Mouse (Mus musculus) liver, adult 2 months (tissue): ENCODE results near the gene Bbx. TPM values are rescaled to one million over a fixed set of nuclear protein-coding genes. Genes with fewer than 3 reads are reported as not detected.
A peak's percentile ranks its signal among the peaks of the same experiment; 100 is the strongest.

Source experiments
- DNase-seq: peaks from one replicate; pipeline ENCODE4 v3.0.0-alpha.2; 2011; ENCODE audit warnings: low read depth, low spot score; ENCODE audit errors: extremely low read depth
- H3K27ac ChIP-seq: fragments of 200-500 bp; replicated peaks from 2 replicates; pipeline ENCODE4 v1.5.1; 2012; ENCODE audit warnings: low read depth, mild to moderate bottlenecking, control low read depth, inconsistent platforms, low read length; ENCODE audit not compliant: insufficient read depth
- H3K27me3 ChIP-seq: fragments of 200-500 bp; 2 replicates; pipeline ENCODE4 v1.6.1; 2012; ENCODE audit warnings: mild to moderate bottlenecking, moderate library complexity, low read length, inconsistent platforms; ENCODE audit not compliant: control insufficient read depth, insufficient read depth
- H3K36me3 ChIP-seq: fragments of 200-500 bp; 2 replicates; pipeline ENCODE4 v1.6.1; 2012; ENCODE audit warnings: low read length, inconsistent platforms; ENCODE audit not compliant: control insufficient read depth, insufficient read depth
- H3K4me1 ChIP-seq: fragments of 200-500 bp; 2 replicates; pipeline ENCODE4 v1.6.1; 2011; ENCODE audit warnings: low read length; ENCODE audit not compliant: control insufficient read depth, insufficient read depth
- H3K4me3 ChIP-seq: fragments of 200-500 bp; 2 replicates; pipeline ENCODE4 v1.5.1; 2011; ENCODE audit warnings: low read depth, mild to moderate bottlenecking, control low read depth, low read length, moderate library complexity; ENCODE audit not compliant: insufficient read depth
- H3K79me2 ChIP-seq: fragments of 200-500 bp; 2 replicates; pipeline ENCODE4 v1.6.1; 2012; ENCODE audit warnings: inconsistent platforms, mild to moderate bottlenecking, low read length, moderate library complexity; ENCODE audit not compliant: control insufficient read depth, insufficient read depth
- H3K9ac ChIP-seq: fragments of 200-500 bp; 2 replicates; pipeline ENCODE4 v1.6.1; 2012; ENCODE audit warnings: low read depth, mild to moderate bottlenecking, control low read depth, inconsistent platforms, low read length
- CTCF ChIP-seq: fragments of 200-500 bp; IDR thresholded peaks from 2 replicates; pipeline ENCODE4 v1.5.1; 2011; ENCODE audit warnings: low read depth, low read length, control low read depth
- POLR2A ChIP-seq: fragments of 200-500 bp; IDR thresholded peaks from 2 replicates; pipeline ENCODE4 v1.6.1; 2011; ENCODE audit warnings: low read length, control low read depth; ENCODE audit not compliant: insufficient read depth; ENCODE audit errors: extremely low read depth
- WGBS: fragments of 180-500 bp; shearing (Covaris S2); methylation state at CpG from one replicate; pipeline ENCODE4 v1.1.7; 2018; 5-methylcytosine and 5-hydroxymethylcytosine counted together
- polyA plus RNA-seq: library from polyadenylated mRNA; depleted of rRNA; stranded (reverse); fragments of >200 nt; gene quantifications from 2 replicates; pipeline ENCODE4 v1.2.3, GENCODE M21; 2012
- total RNA-seq: library from RNA; depleted of rRNA; stranded (reverse); fragments of >200 nt; gene quantifications from 2 replicates; pipeline ENCODE4 v1.2.3, GENCODE M21; 2014

The Bbx gene
- total and polyA plus RNA-seq, 2 experiments = 2.0 to 9.7 TPM

GRCm38 (mm10) chr16:50363443-50364188, 68.6 kb downstream of the Bbx start:
- no peak overlapping the region for H3K27ac ChIP-seq
- no peaks in the 10 kb centered on the region for H3K79me2 ChIP-seq
- TF ChIP-seq CTCF = no peak
- TF ChIP-seq POLR2A = no peak
- peak overlapping the region; percentile 44 for H3K9ac ChIP-seq
- WGBS = 25% methylated on average over 17 of the region's 17 CpGs
- H3K27me3 ChIP-seq = no peaks in the 10 kb centered on the region
- peaks cover 8% of the 10 kb centered on the region for H3K4me1 ChIP-seq
- no peak for DNase-seq
- no peaks in the 10 kb centered on the region for H3K36me3 ChIP-seq
- peak overlapping the region; percentile 51 for H3K4me3 ChIP-seq

DNA sequence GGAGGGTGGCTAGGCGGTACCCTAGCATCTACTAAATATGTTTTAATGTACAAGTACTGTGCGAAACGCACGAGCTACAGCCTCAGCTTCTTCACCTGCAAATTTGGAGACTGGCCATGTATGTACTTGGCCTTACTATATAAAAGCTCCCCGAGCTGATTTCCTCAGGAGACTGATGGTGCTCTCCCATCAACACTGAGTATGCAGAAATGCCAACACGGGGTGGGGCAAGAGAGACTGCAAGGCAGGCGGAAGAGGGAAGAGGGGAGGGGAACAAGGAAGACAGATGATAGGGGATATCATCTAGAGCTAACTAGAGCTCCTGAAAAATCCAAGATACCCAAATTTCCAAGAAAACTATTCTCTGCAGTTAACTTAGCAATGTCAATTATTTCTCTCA, 71.6 kb downstream of the Bbx start:
- DNase-seq = no peak
- Histone ChIP-seq H3K9ac (no peak overlapping the region), H3K4me3 (no peak overlapping the region), H3K4me1 (peaks cover 8% of the 10 kb centered on the region), H3K27me3 (no peaks in the 10 kb centered on the region), H3K79me2 (no peaks in the 10 kb centered on the region), H3K36me3 (no peaks in the 10 kb centered on the region), H3K27ac (no peak overlapping the region)
- WGBS = 84% methylated on average over 7 of the region's 7 CpGs
- no peak for TF ChIP-seq POLR2A
- no peak for TF ChIP-seq CTCF

- Histone ChIP-seq H3K4me1 (no peaks in the 10 kb centered on the region), H3K79me2 (no peaks in the 10 kb centered on the region), H3K4me3 (no peak overlapping the region), H3K27me3 (no peaks in the 10 kb centered on the region), H3K9ac (no peak overlapping the region), H3K36me3 (no peaks in the 10 kb centered on the region), H3K27ac (no peak overlapping the region)
- TF ChIP-seq POLR2A = no peak
- TF ChIP-seq CTCF = no peak
- 96% methylated on average over 2 of the region's 2 CpGs for WGBS
- no peak for DNase-seq
Observed at GRCm38 (mm10) chr16:50329684-50330083, 102.5 kb downstream of the Bbx start.

- no peak overlapping the region for H3K4me3 ChIP-seq
- peaks cover 3% of the 10 kb centered on the region; the same call in 1 of the 2 replicates for H3K79me2 ChIP-seq
- H3K27ac ChIP-seq = no peak overlapping the region
- DNase-seq = no peak
- H3K4me1 ChIP-seq = no peaks in the 10 kb centered on the region
- H3K36me3 ChIP-seq = no peaks in the 10 kb centered on the region
- WGBS = 96% methylated on average over 2 of the region's 2 CpGs
- H3K27me3 ChIP-seq = no peaks in the 10 kb centered on the region
- no peak overlapping the region for H3K9ac ChIP-seq
- TF ChIP-seq CTCF (no peak), POLR2A (no peak)
Observed at GRCm38 (mm10) chr16:50324746-50325145, 107.4 kb downstream of the Bbx start.

GRCm38 (mm10) chr16:50324292-50324691, 107.9 kb downstream of the Bbx start:
- peaks cover 3% of the 10 kb centered on the region; the same call in 1 of the 2 replicates for H3K79me2 ChIP-seq
- no peak for TF ChIP-seq CTCF
- TF ChIP-seq POLR2A = no peak
- no peak overlapping the region for H3K27ac ChIP-seq
- H3K36me3 ChIP-seq = no peaks in the 10 kb centered on the region
- no peak overlapping the region for H3K9ac ChIP-seq
- H3K27me3 ChIP-seq = no peaks in the 10 kb centered on the region
- no peak for DNase-seq
- H3K4me3 ChIP-seq = no peak overlapping the region
- no peaks in the 10 kb centered on the region for H3K4me1 ChIP-seq
- 93% methylated on average over 6 of the region's 6 CpGs for WGBS

DNA sequence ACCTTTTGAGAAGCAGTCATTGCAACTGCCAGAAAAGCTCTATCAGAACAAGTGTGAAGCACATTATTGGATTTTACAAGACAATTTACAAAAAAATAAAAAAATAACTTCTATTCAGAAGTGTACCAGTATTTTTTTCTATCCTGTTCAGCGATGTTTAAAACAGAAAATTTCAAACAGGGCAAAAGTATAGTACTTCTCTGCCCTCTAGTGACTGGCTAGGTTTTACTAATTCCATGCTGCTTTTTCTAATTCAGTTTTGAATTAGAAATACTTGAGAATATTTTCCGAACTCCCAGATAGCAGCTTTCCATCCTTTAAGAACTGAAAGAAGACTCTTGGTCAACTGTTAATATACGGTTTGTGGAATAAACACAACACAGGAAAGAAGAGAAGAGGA, 110.8 kb downstream of the Bbx start:
- 82% methylated on average over 3 of the region's 3 CpGs for WGBS
- Histone ChIP-seq H3K36me3 (no peaks in the 10 kb centered on the region), H3K27ac (no peak overlapping the region), H3K9ac (no peak overlapping the region), H3K4me3 (no peak overlapping the region), H3K27me3 (no peaks in the 10 kb centered on the region), H3K79me2 (peaks cover 3% of the 10 kb centered on the region; the same call in 1 of the 2 replicates), H3K4me1 (no peaks in the 10 kb centered on the region)
- TF ChIP-seq POLR2A (no peak), CTCF (no peak)
- no peak for DNase-seq
